Mouse (Mus musculus) forebrain, embryonic 16.5 days (tissue): ENCODE data around the gene Lrrtm4. TPM values are rescaled to one million over a fixed set of nuclear protein-coding genes. Genes with fewer than 3 reads are reported as not detected.
A peak's percentile ranks its signal among the peaks of the same experiment; 100 is the strongest.

Experiments
- ATAC-seq: fragments of 200-750 bp; cut with Nextera tagmentation; 2 replicates; pipeline ENCODE4 v1.8.0; 2017; ENCODE audit warnings: mild to moderate bottlenecking, moderate library complexity
- H3K27ac ChIP-seq: fragments of 300-500 bp; sonication (generic); 2 replicates; pipeline ENCODE4 v1.5.1; 2014; ENCODE audit warnings: low read length, control low read depth
- H3K27me3 ChIP-seq: fragments of 300-500 bp; sonication (generic); replicated peaks from 2 replicates; pipeline ENCODE4 v1.6.1; 2014; ENCODE audit warnings: low read length; ENCODE audit not compliant: control insufficient read depth, insufficient read depth
- H3K36me3 ChIP-seq: fragments of 300-500 bp; sonication (generic); 2 replicates; pipeline ENCODE4 v1.6.1; 2014; ENCODE audit not compliant: control insufficient read depth, insufficient read depth
- H3K4me1 ChIP-seq: fragments of 300-500 bp; sonication (generic); replicated peaks from 2 replicates; pipeline ENCODE4 v1.6.1; 2014; ENCODE audit warnings: low read length; ENCODE audit not compliant: control insufficient read depth, insufficient read depth
- H3K4me2 ChIP-seq: fragments of 300-500 bp; sonication (generic); 2 replicates; pipeline ENCODE4 v1.6.1; 2014; ENCODE audit warnings: mild to moderate bottlenecking, low read length, control low read depth
- H3K4me3 ChIP-seq: fragments of 300-500 bp; sonication (generic); replicated peaks from 2 replicates; pipeline ENCODE4 v1.5.1; 2014; ENCODE audit warnings: mild to moderate bottlenecking, low read length, control low read depth
- H3K9ac ChIP-seq: fragments of 300-500 bp; sonication (generic); replicated peaks from 2 replicates; pipeline ENCODE4 v1.6.1; 2014; ENCODE audit warnings: low read depth, low read length, control low read depth
- H3K9me3 ChIP-seq: fragments of 300-500 bp; sonication (generic); 2 replicates; pipeline ENCODE4 v1.6.1; 2016; ENCODE audit warnings: low read length; ENCODE audit not compliant: control insufficient read depth
- WGBS: fragments of 180-500 bp; shearing (Covaris S2); extraction: QIAGEN DNeasy Blood & Tissue Kit; methylation state at CpG from one replicate; pipeline ENCODE4 v1.1.7; 2014; 5-methylcytosine and 5-hydroxymethylcytosine counted together
- polyA plus RNA-seq: library from polyadenylated mRNA; unstranded; fragments of >200 nt; fragmentation: Nextera tagmentation; extraction: Ambion mirVana; gene quantifications from 2 replicates; pipeline ENCODE4 v1.2.1, GENCODE M21; 2015

The Lrrtm4 gene
- polyA plus RNA-seq, 1 experiment from 2014 or later = 22.9 TPM

GRCm38 (mm10) chr6:80577227-80577626 lies 558.5 kb downstream of the Lrrtm4 start:
- ATAC-seq = no peak
- Histone ChIP-seq H3K4me3 (no peak overlapping the region), H3K4me1 (no peaks in the 10 kb centered on the region), H3K4me2 (no peak overlapping the region), H3K9me3 (no peaks in the 10 kb centered on the region), H3K36me3 (no peaks in the 10 kb centered on the region), H3K9ac (no peak overlapping the region), H3K27ac (no peak overlapping the region), H3K27me3 (no peaks in the 10 kb centered on the region)
- WGBS = 79% methylated on average over 2 of the region's 2 CpGs

DNA sequence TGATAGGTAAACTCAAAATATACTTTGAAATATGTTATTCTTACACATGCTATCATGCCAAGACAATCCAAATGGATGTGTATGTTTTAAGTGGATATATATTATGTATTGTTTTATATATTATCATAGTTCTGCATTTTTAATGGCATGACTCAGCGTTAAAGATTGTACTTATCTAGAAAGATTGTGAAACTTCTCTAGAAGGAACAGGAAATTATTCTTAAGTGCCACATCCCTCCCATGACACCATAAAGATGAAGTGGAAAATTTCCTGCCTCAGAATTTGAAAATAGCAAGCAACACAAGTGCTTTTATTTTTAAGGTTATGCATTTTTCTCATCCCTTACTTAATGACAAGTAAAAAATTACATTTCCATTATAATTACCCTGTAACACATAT lies 563.5 kb downstream of the Lrrtm4 start:
- Histone ChIP-seq H3K4me2 (no peak overlapping the region), H3K4me3 (no peak overlapping the region), H3K9ac (no peak overlapping the region), H3K9me3 (no peaks in the 10 kb centered on the region), H3K36me3 (no peaks in the 10 kb centered on the region), H3K27me3 (no peaks in the 10 kb centered on the region), H3K4me1 (no peaks in the 10 kb centered on the region), H3K27ac (no peak overlapping the region)
- WGBS = 95% methylated on average over 1 of the region's 1 CpGs
- no peak for ATAC-seq

- Histone ChIP-seq H3K4me3 (no peak overlapping the region), H3K27ac (no peak overlapping the region), H3K4me1 (no peaks in the 10 kb centered on the region), H3K9me3 (no peaks in the 10 kb centered on the region), H3K9ac (no peak overlapping the region), H3K4me2 (no peak overlapping the region), H3K36me3 (no peaks in the 10 kb centered on the region), H3K27me3 (no peaks in the 10 kb centered on the region)
- 54% methylated on average over 1 of the region's 1 CpGs for WGBS
- ATAC-seq = no peak
Observed at GRCm38 (mm10) chr6:80589776-80590175, 571.1 kb downstream of the Lrrtm4 start.

- no peak overlapping the region for H3K4me2 ChIP-seq
- no peak overlapping the region for H3K27ac ChIP-seq
- no peaks in the 10 kb centered on the region for H3K9me3 ChIP-seq
- ATAC-seq = no peak
- no peak overlapping the region for H3K9ac ChIP-seq
- no peaks in the 10 kb centered on the region for H3K27me3 ChIP-seq
- no peaks in the 10 kb centered on the region for H3K4me1 ChIP-seq
- no peak overlapping the region for H3K4me3 ChIP-seq
- WGBS = 91% methylated on average over 2 of the region's 2 CpGs
- no peaks in the 10 kb centered on the region for H3K36me3 ChIP-seq
Observed at GRCm38 (mm10) chr6:80619508-80619907, 600.8 kb downstream of the Lrrtm4 start.

GRCm38 (mm10) chr6:80622676-80623334 lies 604.1 kb downstream of the Lrrtm4 start:
- H3K9ac ChIP-seq = no peak overlapping the region
- ATAC-seq = peak; percentile 78
- H3K4me1 ChIP-seq = no peaks in the 10 kb centered on the region
- H3K27me3 ChIP-seq = no peaks in the 10 kb centered on the region
- 63% methylated on average over 6 of the region's 6 CpGs for WGBS
- no peak overlapping the region for H3K4me2 ChIP-seq
- peak overlapping the region; percentile 20; the same call in 1 of the 2 replicates for H3K27ac ChIP-seq
- H3K36me3 ChIP-seq = no peaks in the 10 kb centered on the region
- no peak overlapping the region for H3K4me3 ChIP-seq
- H3K9me3 ChIP-seq = no peaks in the 10 kb centered on the region

DNA sequence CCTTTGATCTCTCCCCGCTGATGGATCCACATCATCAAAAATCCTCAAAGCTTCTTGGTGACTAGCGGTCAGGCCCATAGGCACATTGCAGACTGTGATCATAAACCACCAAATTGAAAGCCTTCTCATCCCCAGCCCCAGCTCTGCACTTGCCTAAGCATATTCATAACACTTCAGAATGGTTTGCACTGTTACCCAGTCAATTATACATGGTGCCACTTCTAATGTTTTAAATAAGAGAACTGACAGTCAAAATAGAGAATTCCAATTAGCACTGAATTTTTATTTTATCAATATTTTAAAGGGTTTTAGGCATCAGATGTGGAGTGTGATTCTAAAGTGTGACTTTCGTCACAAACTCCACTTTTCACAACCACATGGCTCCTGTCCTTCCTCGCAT lies 606.8 kb downstream of the Lrrtm4 start:
- Histone ChIP-seq H3K4me1 (no peaks in the 10 kb centered on the region), H3K9me3 (no peaks in the 10 kb centered on the region), H3K36me3 (no peaks in the 10 kb centered on the region), H3K27ac (no peak overlapping the region), H3K9ac (no peak overlapping the region), H3K27me3 (no peaks in the 10 kb centered on the region), H3K4me3 (no peak overlapping the region), H3K4me2 (no peak overlapping the region)
- 60% methylated on average over 4 of the region's 4 CpGs for WGBS
- peak; percentile 77 for ATAC-seq

DNA sequence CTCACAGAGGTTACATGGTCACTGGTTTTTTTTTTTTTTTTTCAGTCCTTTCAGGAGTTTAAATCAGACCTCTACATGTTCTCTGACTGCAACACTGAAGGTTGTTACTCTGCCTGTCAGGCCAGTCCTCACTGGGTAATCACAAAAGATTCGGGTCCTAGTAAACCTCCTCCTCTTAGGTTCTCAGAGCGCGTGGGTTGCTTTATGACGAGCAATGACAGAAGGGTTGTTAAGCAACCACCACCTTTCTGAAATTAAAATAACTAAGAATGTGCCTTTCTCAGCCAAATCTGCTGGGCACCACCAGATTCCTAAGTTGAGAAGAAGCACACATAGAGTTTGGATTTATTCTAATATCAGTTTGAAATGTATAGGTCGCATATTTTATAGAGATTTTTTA lies 644.1 kb downstream of the Lrrtm4 start:
- Histone ChIP-seq H3K4me3 (no peak overlapping the region), H3K4me1 (no peaks in the 10 kb centered on the region), H3K9me3 (no peaks in the 10 kb centered on the region), H3K4me2 (no peak overlapping the region), H3K36me3 (no peaks in the 10 kb centered on the region), H3K27me3 (no peaks in the 10 kb centered on the region), H3K27ac (no peak overlapping the region), H3K9ac (no peak overlapping the region)
- WGBS = 87% methylated on average over 5 of the region's 5 CpGs
- ATAC-seq = no peak

DNA sequence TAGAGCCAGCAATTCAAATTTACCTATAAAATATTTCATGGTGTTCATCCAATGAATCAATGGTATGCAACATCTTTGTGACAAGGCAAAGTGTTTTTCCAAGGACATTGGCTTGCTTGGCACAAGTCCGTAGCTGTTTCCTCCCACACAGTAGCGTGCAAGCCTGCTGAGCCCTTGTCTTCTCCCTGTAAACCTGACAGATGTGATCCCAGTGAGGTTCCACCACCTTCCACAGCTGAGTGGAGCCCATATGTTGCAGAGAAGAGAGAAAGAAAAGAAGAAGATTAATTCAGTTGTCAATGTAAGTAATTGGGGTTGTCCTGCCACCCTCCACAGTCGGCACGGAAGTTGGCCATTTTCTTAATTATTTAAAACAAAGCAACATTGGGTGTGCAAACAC lies 645.4 kb downstream of the Lrrtm4 start:
- no peak overlapping the region for H3K9ac ChIP-seq
- H3K9me3 ChIP-seq = no peaks in the 10 kb centered on the region
- no peak overlapping the region for H3K4me3 ChIP-seq
- no peak overlapping the region for H3K27ac ChIP-seq
- H3K4me1 ChIP-seq = no peaks in the 10 kb centered on the region
- WGBS = 64% methylated on average over 4 of the region's 4 CpGs
- no peaks in the 10 kb centered on the region for H3K36me3 ChIP-seq
- no peak overlapping the region for H3K4me2 ChIP-seq
- no peaks in the 10 kb centered on the region for H3K27me3 ChIP-seq
- ATAC-seq = no peak

DNA sequence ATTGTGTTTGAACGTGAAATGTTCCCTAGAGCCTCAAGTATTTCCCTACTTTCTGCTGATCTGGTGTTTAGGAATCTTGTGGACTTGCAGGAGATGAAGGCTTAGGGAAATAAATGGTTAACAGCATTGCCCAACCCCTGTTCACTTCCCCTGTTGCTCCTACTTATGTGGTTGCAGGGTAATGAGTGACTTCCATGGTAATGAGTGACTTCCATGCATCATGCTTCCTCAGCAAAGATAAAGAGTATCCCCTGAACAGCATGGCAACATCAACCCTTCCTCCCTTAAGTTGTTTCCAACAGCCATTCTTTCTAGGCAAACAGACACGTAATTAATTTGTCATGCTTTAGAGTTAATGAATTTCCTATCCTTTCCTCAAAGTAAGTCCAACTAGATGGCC lies 685.5 kb downstream of the Lrrtm4 start:
- WGBS = 71% methylated on average over 2 of the region's 2 CpGs
- Histone ChIP-seq H3K4me2 (no peak overlapping the region), H3K4me3 (no peak overlapping the region), H3K9me3 (no peaks in the 10 kb centered on the region), H3K4me1 (no peaks in the 10 kb centered on the region), H3K36me3 (no peaks in the 10 kb centered on the region), H3K27me3 (no peaks in the 10 kb centered on the region), H3K27ac (no peak overlapping the region), H3K9ac (no peak overlapping the region)
- no peak for ATAC-seq

DNA sequence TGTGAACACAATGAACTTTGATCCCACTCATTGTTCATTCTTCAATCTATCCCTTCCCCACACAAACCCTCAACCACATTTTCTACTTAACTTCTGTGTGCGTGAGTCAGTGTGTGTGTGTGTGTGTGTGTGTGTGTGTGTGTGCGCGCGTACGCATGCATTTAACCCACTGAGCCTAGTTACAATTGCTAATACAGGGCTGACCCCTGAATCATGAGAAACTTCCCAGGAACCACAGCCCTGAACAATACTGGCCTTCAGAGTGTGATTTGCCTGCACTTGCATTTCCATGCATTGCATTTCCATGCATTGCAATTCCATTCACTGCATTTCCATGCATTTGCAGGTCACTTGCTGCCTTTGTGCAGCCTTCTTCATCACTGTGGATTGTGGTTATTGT lies 701.8 kb downstream of the Lrrtm4 start:
- Histone ChIP-seq H3K9me3 (no peaks in the 10 kb centered on the region), H3K27me3 (no peaks in the 10 kb centered on the region), H3K9ac (no peak overlapping the region), H3K4me3 (no peak overlapping the region), H3K36me3 (no peaks in the 10 kb centered on the region), H3K27ac (no peak overlapping the region), H3K4me2 (no peak overlapping the region), H3K4me1 (no peaks in the 10 kb centered on the region)
- no peak for ATAC-seq
- WGBS = 75% methylated on average over 5 of the region's 5 CpGs
